Mouse (Mus musculus): Measurements from ENCODE around the gene Gpr183.

Gpr183 gene

DNA sequence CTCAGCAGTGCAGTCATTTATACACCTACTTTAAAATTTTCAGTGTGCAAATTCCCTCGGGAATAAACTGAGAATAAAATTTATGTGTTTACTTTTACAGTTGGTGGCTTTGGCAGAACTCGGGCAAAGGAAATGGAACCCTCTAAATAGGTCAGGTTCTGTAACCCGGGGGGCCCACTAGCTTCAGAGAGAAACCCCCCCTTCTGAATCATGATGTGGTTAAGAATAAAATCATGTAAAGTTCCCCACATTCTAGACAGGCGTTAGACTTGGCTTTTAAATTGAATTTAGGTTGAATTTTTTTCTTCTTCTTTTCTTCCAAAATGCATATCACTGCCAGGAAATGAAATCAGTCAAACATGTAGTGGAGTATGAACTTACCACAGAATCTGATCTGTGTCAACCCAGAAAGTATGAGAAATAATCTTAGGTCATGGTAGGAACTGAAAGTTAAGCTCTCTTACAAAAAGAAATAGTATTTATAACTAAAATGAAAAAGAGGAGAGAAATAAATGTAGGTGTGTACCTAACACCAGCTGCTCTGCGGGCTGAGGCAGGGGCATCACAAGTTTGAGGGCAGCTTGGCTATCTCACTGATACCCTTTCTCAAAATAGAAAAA is 9.7 kb downstream of the Gpr183 start:
- DNase-seq = no peak

DNA sequence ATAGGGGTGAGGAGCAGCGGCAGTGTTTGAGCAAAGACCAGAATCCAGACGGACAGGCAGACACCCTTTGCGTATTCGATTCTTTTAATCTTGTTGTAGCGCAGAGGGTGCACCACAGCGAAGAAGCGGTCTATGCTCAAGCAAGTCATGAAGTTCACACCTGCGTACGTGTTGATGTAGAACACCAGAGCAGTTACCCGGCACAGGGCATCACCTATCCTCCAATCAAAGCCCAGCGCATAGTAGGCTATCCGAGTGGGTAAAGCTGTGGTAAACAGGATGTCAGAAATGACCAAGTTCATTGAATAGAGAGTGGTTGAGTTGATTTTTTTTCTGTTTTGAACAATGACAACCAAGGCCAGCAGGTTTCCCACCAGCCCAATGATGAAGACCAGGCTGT is 10.4 kb downstream of the Gpr183 start:
- DNase-seq = no peak

DNA sequence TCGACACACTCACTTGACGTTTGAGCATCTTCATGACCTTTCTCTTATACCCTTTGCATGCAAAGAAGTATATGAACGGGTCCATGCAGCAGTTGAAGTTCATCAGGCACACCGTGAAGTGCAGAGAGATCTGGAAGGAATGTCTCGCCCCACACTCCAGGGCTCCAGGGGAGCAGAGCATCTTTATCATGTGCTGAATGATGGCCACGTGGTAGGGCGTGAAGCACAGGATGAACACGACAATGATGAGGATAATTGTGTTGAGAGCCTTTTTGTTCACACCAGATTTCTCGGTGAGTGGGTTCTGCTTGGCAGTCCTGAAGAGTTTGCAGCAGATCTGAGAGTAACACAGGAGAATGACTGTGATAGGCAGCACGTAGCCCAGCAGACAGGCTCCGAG is 10.9 kb downstream of the Gpr183 start:
- no peak for DNase-seq

DNA sequence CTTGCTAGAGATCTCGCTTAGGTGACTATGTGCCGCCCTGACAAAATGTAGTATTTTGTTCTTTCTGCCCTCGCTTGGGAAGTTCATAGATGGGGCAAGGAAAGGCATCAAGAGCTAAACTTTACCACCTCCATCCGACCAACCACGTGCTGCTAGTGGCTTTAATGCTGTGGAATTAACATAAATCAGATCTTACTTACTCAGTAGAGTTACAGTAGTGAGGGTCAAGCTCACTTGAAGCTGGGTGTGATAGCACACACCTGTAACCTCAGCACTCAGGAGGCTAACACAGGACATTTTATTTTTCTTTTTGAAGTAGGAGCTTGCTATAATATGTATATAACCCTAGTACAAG is 13.0 kb downstream of the Gpr183 start:
- DNase-seq = no peak

DNA sequence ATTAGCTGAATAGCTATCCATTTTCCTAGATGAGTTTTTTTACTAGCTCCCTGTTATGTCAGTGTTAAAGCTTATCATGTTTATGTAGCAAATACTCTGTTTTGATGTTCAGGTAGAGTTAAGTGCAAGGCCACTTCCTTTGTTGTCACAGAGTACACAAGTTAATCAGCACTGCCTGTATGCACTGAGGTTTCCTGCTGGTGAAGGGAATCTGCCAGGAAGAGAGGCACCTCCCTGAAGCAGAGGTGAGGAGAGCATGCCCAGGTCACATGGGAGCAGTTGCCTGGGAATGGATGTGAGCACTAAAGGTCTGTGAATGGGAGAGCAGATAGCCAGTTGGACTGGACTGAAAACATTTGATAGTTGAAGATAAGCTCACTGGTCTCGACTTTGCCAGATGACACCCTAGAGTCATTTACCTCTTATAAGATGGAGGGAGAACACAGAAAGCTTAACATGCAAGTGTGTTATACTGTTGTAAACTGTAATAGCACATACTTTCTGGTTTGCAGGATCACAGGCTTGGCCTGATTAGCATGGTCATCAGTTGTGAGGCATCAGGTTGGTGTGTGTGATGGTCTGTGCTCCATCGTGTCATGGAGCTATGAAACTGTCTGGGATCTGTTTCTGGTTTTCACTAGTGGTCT is 13.5 kb downstream of the Gpr183 start:
- DNase-seq = no peak

DNA sequence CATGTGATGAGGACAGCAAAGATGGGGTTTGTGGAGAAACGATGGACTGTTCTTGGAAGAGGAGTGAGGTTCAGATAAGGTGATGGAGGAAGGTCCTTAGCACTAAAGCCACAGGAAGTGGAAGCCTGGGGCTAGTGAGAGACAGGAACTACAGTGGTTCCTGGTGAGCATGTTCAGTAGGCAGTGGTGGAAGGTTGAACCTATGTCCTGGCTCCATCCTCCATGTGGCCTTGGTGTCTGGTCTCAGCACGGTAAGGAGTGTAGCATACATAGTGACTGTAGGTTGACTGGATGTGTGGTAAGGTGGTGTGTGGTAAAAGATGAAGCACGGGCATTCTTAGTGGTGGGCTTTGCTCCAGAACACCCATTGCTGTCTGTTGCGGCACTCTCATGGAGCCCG is 15.1 kb downstream of the Gpr183 start:
- no peak for DNase-seq

DNA sequence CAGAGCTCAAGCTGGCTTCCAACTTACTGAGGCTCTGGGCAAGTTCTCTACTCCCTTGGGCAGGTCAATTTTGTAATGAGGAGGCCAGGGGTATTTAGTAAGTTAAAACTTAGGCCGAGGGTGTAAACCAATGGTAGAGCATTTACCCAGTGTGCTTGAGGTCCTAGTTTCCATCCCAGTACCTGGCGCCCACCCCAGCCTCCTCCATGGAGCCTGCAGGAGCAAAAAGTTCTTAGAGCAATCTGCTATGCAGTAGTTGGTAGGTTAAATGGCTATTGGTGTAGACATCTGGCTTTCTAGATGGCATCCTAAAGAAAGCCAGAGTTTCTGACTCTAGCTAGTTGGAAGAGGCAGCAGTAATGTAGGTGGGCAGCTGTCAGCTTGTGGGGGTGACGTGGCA is 15.6 kb downstream of the Gpr183 start:
- DNase-seq = no peak

DNA sequence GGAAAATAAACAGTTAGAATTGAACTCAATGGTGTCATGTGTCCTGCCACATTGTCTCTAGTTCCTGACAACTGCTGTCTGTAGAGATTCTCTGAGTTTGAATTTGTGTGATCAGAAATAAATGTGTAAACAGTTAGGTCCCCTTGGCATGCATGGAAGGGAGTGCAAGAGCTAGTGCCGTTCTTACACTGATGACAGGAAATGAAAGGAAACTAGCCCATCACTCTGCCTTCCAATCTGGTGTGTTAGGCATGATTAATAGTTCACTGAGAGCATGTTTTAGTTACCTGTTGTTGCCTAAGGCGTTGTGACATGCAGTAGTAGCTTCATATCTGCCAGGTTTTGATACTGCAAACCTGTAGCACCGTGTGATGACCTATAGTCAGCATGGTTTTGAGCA is 17.0 kb downstream of the Gpr183 start:
- DNase-seq = no peak

DNA sequence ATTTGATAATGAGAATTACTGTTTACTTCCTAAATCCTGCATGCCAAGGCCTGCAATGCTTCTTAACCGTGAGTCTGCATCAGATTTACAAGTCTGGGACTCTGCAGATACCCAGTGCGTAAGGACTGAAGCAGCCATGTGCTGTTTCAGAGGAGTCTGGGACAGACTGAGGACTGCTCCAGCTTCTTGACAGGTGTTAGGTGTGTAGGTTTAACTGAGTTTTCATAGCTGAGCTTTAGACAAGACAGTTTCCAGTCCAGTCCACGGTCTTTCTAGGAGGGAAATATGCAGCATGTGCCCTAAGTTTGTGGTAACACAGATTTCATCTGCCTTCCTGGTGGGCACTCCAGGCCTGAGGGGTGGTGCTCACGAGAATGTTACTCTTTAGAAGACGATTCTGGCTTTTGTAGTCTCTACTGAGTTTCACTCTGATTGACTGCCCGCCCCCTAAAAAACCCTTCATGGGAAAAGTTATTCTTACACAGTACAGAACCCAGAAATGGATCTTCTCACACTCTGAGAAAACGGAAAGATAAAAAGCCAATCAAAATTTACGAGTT is 17.7 kb downstream of the Gpr183 start:
- DNase-seq = no peak

DNA sequence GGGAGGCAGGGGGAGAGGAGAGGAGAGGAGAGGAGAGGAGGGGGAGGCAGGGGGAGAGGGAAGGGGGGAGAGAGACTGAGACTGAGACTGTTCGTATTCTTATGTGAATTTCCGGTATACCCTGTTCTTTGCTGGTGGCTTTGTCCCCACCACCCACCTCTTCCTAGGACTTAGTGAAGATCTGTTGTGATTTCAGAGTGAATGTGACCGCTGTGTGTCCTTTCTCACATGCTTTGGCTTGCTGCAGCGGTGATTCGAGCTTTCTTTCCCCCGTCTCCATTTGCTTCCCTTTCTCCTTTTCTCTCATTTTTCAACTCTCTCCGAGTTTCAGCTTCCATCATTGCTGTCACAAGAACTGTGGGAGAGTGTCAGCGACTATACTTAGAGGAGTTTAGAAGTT is 18.3 kb downstream of the Gpr183 start:
- no peak for DNase-seq

DNA sequence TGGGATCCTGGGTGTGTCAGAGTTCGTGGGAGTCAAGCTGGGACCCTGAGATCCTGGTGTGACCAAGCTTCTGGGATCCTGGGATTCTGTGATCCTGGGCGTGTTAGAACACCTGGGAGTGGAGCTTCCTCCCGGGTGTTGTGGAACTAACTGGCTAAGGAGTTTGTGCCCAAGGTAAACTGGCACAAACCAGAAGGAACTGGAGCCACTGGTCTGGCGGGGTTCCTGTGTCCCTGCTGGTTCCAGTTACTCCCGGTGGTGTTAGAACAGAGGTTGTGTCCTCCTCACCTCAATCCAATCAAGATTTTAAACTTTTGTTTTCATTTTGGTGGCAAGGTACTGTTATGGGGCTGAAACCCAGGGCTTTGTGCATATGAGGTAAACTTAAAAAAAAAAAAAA is 18.9 kb downstream of the Gpr183 start:
- no peak for DNase-seq

DNA sequence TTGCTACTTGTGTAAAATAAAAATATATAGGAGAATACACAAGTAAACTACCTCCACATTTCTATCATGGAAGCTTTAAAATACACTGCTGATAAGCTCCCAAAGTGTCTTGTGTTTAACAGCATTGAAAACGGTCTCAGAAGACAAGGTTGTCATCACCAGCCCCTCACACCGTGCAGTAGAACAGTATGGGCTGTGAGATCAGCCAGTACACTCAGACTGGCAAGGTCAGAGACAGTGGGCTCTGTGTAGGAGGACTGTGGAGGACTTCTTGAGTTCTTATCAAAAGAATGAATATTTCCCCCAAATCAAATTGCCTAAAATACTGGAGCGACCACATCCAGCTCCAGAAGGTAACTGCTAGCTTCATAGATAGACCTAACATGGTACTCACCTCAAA is 25.4 kb downstream of the Gpr183 start:
- DNase-seq = no peak

DNA sequence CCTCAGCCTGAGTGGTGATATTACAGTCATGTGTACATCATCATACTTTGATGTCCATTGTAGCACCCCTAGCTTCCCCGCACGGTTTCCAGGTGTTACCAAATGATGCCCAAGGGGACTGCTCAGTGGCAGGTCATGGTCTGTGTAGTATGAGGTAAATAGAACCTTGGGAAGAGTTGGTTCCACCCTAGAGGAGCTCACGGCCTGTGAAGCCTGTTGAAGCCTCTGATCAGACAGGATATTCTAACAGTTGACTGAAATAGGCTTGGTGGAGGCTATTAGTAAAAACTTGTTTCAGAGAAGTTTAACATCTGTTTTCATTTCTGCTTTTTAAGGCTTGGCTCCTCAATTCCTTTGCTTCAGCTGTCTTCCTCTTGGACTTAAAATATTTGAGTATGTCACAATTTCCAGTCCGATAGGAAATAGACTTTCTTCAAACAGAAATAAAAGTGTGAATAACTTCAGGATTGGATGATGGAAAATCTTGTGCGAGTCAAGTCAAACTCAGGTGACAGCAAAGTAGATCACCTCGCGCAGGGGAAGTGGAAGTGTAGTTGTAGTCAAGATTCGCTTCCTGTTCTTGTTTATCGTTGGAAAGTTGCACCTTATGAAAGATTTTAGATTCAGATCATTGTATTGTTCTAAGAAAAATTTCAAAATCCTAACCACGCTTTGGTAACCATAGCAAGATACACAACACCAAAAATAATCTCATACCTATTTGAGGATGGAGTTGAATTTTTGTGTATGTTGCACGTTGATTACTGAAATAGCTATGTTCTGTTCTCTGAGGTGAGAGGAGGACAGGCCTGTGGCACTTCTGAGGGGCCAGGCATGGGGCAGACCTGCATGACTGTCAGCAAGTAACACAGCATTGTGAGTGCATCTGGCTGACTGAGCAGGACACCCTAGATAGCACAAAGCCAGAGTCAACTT is 26.5 kb downstream of the Gpr183 start:
- DNase-seq = no peak

DNA sequence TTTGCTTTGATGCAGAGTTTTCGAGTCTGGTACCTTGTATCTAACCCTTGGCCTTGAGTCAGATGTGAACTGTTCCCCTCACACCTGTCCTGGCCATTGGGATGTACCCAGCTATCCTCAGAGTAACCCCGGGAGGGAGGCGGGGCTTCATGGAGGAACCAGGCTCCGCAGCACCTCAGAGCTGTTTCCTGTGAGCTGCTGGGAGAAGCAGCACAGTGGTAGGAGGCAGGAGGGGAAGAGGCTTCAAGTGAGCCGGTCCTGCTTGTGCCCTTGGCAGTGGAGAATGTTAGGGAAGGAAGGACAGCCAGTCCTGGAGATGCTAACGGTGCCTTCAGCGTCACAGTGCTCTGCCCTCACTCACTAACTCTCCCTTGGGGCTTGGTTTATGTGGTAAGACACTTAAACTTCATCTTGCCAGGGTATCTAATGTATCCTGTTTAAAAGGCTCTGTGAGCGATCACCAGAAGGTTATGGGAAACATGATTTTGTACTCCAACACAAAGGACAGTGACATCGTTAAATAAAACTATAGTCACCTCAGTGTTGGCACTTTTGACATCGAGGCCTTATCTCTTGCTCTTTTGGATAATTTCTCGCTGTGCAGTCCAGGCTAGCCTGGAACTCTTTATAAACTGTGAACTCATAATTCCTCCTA is 27.3 kb downstream of the Gpr183 start:
- DNase-seq = no peak

DNA sequence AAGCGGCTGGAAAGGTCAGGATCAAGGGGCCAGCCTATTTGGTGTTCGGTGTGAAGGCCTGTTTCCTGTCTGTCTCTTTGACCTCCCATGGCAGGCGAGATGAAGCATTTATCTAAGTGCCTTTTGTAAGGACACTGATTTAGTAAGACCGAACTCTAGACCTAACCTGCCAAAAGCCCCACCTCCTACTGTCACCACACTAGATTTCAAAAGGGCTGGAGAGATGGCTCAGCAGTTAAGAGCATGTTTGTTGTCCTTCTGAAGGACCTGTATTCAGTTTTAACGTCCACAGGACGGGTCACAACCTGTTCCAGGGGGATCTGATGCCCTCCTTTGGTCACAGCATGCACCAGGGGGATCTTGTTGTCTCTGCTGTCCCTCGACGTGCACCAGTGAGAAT is 28.1 kb downstream of the Gpr183 start:
- no peak for DNase-seq

DNA sequence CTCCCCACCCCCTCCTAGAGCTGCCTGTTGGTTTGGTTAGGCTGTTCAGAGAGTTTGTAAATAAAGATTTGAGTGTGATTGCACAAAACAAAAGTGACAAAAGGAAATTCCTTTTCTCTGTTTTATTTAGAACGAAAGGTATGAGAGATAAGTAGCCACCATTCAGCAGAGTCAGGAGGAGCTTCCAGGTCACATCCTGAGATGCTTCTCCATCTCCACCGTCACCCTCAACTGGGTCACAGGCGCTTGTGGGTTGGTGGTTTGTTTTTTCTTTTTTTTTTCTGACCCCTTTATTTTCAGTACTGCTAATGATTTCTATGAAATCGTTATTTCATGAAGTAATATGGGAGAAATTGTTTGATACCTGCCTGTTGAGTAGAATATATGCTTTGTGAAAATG is 28.6 kb downstream of the Gpr183 start:
- no peak for DNase-seq

DNA sequence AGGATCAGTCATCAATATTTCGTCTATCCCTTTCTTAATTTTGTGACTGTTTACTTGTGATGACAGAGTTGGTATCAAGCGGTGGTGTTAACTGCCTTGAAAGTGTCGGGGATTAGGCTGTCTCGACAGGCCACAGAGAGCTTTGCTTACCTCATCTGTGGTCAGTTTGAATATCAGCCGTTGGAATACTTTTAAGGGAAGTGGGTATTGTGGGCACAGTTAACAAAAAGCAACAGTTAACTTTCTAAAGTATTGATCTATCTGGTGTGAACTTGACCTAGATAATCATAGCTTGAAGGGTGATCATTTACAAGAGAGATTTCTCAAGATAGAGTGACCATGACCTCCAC is 30.4 kb downstream of the Gpr183 start:
- DNase-seq = no peak

DNA sequence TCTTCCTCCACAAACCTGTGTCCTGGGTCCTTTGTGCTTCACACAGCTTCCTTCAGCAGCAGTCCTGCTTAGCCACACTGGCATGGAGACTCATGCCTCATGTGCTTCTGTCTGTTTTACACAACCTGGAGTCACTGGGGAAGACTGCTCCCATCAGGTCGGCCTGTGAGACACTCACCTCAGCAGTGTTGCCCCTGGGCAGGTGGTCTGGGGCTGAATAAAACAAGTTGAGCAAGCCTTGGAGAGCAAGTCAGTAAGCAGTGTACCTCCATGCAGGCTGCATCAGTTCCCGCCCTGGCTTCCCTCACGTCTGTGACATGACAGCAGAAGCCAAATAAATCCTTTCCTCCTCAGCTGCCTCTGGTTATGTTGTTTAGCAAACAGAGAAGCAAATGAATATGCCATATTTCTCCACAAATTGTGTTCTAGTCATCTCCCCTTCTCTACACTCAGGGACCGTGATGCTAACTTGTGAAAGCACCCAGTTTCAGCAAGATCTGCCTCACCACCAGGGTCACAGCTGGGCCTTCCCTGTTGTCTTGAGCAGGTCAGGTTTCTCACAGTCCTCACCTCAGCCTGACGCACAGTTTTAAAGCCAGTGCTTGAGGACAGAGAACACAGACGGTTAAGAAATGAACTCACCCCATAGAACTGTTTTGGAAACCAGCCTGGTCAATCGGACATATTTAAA is 30.9 kb downstream of the Gpr183 start:
- DNase-seq = no peak

DNA sequence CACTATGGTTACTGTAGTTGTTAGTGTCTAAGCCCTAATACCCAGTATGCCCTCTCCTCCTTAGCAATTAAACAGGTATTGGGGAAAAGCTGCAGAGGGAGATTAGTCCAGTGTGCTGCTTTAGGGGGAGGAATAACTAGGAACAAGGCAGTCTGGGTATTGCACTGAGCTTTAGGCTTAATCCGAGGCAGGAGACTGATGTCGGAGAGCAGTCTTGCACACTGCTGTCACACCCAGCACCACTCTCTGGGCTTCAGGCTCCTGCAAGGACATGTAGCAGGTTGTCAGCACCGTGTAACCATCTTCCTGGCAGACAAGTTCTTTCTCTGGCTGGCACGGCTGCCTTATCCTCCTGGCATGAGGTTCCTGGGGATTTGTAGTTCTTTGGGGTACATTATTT is 32.8 kb downstream of the Gpr183 start:
- DNase-seq = no peak

DNA sequence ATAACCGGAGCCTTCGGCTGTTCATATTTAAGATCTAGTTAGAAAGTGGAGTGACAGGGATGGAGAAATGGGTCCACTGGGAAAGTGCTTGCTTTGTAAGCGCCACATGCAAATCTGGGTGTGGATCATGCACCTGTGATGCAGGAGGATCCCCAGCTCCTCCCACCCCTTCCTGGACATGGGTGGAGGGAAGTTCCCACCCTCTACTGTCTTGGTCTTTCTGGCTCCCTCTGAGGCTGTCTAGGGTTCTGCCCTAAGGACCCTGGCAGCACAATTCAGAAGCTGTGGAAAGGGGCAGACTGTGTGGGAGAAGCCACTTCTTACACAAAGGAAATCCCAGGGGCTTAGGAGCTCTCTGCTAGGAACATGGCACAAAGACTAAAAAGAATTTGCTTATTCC is 33.4 kb downstream of the Gpr183 start:
- no peak for DNase-seq

DNA sequence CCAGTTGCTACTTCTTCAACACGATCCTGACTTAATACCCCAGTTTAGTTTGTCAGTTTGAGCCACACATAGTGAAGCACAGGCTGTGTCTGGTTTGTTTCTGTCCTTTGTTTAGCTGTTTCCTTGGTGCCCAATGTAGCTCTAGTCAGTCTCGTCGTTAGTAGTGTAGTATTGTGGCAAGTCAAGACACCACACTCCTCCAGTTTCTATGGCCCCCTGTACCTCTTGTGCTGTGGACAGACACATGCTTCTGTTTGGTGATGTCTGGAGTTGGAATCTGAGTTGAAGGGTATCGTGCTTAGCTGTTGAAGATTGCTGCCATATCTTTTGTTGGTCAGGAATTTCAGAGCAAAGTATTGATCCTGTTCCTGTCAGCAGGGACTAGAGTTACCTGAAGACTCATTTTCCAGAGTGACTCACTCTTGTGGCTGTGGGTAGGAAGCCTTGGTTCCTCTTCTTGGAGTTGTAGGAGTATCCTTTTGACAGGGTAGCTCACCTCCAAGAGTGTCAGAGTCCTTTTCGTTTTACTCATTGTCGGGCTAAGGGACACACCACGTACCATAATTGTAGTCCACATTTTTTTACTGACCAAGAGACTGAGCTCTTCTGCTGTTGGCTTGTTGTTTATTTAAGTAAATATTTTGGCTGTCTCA is 34.1 kb downstream of the Gpr183 start:
- no peak for DNase-seq

DNA sequence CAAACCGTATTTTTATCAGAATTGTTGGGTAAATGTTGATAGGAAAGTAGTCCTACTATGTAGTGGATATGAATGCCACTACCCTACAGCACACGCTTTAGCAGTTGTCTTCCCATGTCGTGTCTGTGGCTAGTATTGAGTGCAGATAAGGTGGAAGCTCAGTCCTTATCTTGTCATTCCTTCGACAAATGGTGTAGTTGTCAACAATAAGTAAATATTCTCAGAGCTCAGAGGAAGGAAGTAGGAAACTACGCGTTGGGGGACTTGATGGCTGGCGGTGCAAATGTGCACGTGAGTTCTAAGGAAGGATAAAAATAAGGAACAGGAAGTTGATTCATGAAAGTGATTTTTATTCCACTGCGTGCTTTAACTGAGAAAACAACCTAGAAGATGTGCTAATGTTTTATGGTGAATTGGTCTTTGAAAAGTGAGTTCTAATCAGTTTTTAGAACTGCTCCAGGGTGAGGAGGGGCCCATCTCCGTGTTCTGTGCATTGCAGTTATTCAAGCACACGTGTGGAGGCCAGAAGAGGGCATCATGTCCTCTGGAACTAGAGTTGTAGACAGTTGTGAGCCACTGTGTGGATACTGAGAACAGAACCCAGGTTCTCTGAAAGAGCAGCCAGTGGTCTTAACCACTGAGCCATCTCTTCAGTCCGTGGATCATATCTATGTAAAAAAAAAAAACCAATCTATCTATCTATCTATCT is 35.6 kb downstream of the Gpr183 start:
- no peak for DNase-seq

All from cerebellum, postnatal 14 days (tissue).